Mouse (Mus musculus) lung, embryonic 15.5 days (tissue): ENCODE results near the gene Cyb5r1. TPM values are rescaled to one million over a fixed set of nuclear protein-coding genes. Genes with fewer than 3 reads are reported as not detected.

Experiments
- polyA plus RNA-seq: library from polyadenylated mRNA; unstranded; fragments of >200 nt; fragmentation: Nextera tagmentation; extraction: Ambion mirVana; gene quantifications from 2 replicates; pipeline ENCODE4 v1.2.1, GENCODE M21; 2015

The Cyb5r1 gene
- polyA plus RNA-seq, 1 experiment from 2014 or later = 42.9 TPM

Other genes starting within 250 kb of the Cyb5r1 start
- gene Chil1, start 223.4 kb upstream of the Cyb5r1 start, polyA plus RNA-seq = 0.60 and 1.1 TPM in 2 replicates
- gene Mybph, start 212.1 kb upstream of the Cyb5r1 start, polyA plus RNA-seq = 0.16 and 0.50 TPM in 2 replicates
- gene Adora1, start 170.1 kb upstream of the Cyb5r1 start, polyA plus RNA-seq = 2.5 and 4.0 TPM in 2 replicates
- gene Myog, start 115.6 kb upstream of the Cyb5r1 start, polyA plus RNA-seq = 0.41 and 2.1 TPM in 2 replicates
- gene Ppfia4, start 72.6 kb upstream of the Cyb5r1 start, polyA plus RNA-seq = 3.0 and 3.1 TPM in 2 replicates
- gene Tmem183a, start 43.6 kb upstream of the Cyb5r1 start, polyA plus RNA-seq = 91.2 and 93.4 TPM in 2 replicates
- gene 4933406M09Rik, start 19.6 kb upstream of the Cyb5r1 start, polyA plus RNA-seq = not detected in 2 replicates
- gene Adipor1, start 9.8 kb downstream of the Cyb5r1 start, polyA plus RNA-seq = 89.4 and 90.3 TPM in 2 replicates
- gene Klhl12, start 50.0 kb downstream of the Cyb5r1 start, polyA plus RNA-seq = 27.3 and 29.3 TPM in 2 replicates
- 34.8 and 39.0 TPM in 2 replicates for gene Rabif, start 89.1 kb downstream of the Cyb5r1 start, polyA plus RNA-seq
- not detected in 2 replicates for gene Mgat4e, start 144.1 kb downstream of the Cyb5r1 start, polyA plus RNA-seq
- 50.0 and 50.5 TPM in 2 replicates for gene Kdm5b, start 154.6 kb downstream of the Cyb5r1 start, polyA plus RNA-seq
- 0.37 and 0.48 TPM in 2 replicates for gene Syt2, start 241.1 kb downstream of the Cyb5r1 start, polyA plus RNA-seq